Mouse (Mus musculus): ENCODE results near the gene Prm2. TPM values are rescaled to one million over a fixed set of nuclear protein-coding genes. Genes with fewer than 3 reads are reported as not detected.
A peak's percentile ranks its signal among the peaks of the same experiment; 100 is the strongest.

Gene Prm2
- total RNA-seq, 2 experiments from 2014 or later: not detected

DNA sequence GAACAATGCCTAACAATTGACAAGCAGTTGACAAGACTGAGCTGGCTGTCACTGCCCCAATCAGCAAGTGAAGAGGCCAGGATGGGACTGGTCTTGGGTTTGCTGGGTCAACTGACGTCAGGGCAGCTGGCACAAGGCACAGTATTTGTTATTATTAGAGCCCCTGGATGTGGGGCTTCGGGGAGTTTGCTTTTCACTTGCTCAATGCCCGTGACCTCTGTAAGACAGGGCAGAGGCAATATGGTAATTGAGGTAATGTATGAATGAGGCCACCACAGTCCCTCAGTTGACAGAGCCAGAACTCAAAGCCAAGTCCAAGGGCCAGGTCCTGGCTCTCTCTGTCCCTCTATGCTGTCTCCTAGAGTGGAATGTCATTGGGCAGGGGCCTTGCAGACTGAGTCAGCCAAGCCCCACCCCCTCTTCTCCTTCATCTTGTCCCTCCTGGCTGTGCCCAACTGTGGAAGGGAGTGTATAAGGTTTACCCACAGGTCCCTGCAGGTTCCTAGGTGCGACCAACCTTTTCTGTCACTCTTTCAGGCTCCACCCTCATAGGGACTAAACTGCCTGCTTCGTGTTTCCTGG, 18.3 kb downstream of the Prm2 start:
- no peak for DNase-seq (ENCODE audit: low spot score in 2 of 2)

DNA sequence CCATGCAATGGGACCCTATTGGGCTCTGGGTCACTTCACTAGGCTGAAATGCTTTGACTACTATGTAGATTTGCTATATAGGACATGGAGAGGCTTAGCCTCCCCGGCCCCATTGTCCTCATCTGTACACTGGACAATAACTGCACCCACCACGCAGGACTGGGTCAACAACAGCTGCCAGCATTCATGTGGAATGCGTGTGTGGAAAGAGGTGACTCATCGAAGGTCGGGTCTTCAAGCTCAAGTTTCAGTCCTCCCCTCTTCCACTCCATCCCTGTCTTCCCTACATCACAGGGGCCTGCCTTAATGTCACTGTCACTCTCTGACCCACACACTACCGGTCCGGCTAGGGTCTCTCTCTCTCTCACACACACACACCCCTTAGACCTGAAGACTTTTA, 19.6 kb downstream of the Prm2 start:
- no peak for DNase-seq (ENCODE audit: low spot score in 2 of 2)

DNA sequence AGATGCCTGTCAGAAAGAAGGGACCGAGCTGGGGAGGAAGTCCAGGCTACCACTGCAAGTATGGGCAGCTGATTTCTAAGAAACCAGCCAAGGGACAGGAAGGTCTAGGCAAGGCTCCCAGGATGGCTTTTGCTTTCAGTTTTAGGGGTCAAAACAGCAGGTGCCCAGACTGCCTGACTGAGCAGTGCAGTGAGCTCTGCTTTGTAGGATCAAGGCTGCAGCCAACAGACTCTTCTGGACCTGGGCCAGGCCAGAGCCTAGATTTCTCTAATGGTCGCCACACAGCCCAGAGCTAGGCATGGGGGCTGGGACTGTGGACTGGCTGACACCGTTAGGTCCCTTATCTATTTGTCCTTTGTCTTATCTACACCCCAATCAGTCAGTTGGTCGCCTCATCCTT, 21.2 kb downstream of the Prm2 start:
- DNase-seq (ENCODE audit: low spot score in 2 of 2): no peak

DNA sequence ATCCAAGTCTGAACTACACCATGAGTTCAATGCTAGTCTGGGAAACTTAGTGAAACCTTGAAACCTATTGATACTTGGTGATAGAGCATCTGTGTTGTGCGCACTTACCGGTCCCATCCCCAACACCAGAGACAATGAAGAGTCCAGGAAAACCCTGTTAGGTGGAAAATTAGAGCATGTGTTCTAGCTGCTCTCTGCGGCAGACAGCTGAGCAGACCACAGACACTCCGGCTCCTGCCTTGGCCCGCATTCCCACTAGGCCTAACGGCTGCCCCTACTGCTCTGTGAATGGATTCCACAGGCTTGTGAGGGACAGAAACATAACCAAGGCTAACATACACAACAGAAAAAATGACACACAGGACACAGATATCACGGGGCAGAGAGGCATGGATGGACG, 22.4 kb downstream of the Prm2 start:
- no peak for DNase-seq (ENCODE audit: low spot score in 2 of 2)

DNA sequence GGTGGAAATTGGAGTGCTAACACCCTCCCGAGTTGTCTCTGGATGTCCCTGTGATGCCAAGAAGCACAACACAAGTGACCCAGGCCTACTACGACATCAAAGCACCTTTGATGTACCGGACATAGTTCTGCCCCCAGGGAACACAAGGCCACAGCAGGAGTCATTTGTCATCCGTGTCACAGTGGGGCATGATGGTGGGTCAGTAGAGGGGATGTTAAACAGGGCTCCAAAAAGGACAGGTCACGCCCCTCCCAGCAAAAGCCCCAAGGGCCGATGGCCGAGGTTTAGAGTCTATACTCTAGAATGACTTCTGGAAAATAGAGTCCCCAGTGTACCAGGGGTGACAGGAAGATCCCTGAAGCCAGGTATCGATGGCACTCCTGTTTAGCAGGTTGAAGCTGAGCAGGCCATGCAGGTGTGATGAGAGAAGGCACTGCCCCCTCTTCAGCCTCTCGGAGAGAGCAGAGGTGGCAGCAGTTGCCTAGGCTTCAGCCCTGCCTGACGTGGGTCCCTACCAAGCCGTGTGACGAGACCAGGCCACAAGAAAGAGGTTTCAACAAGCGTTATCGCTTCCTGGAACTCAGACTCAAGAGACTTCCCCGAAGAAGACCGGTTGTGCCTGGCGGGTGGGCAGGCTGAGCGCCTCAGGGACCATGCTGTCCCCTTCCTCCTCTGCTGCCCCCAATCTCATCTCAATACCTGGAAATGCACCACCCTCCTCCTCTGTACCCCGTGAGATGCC, 24.0 kb downstream of the Prm2 start:
- no peak for DNase-seq (ENCODE audit: low spot score in 2 of 2)

DNA sequence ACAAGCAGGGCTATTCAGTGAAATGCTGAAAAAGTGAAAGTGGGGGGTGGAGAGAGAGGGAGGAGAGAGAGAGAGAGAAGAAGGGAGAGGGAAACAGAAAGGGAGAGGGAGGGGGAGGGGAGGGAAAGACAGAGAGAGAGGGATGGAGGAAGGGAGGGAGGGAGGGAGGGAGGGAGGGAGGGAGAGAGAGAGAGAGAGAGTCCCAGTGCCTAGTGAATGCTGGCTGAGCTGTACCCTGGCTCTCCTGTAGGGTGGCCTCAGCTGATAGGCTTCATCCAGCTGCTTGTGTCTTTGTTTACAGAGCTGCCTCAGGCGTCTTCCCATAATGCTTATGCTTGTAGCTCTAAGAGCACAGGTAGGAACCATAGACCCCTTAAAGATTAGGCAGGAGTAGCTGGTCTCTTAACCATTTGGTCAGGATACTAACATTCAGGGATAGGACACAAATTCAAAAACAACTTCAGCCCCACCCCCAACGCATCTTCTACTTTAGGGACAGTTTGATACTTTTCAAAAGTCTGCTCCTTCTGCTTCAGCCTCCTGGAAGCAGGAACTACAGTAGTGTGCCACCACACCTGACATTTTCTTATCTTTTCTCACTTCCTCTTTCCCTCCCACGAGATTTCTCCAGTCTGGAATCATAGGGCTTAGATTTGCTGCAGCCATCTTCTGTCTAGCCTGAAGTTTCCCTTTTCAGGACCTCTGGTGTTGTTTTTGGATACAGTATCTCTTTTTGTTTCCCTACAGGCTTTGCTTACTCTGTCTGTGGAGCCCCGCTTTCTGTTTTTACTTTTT, 25.2 kb downstream of the Prm2 start:
- no peak for DNase-seq (ENCODE audit: low spot score in 2 of 2)

DNA sequence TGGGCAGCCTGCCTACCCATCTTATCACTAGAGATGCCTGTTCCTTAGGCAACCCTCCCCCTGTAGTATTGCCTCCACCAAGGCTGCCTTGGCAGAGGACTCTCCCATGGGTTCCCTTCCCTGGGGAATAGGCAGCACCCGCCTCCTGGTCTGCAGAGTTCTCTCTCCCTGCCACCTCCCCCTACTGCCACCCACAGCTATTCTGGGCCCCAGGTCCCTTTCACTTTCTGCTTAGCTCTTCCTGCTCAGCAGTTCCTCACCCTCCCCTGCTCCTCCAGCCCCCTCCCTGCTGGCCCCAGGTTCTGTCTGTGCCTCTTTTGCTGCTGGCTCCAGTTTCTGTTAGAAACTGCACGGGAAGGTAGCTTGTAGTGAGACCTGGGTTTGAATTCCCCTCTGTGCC, 26.3 kb downstream of the Prm2 start:
- no peak for DNase-seq (ENCODE audit: low spot score in 2 of 2)

DNA sequence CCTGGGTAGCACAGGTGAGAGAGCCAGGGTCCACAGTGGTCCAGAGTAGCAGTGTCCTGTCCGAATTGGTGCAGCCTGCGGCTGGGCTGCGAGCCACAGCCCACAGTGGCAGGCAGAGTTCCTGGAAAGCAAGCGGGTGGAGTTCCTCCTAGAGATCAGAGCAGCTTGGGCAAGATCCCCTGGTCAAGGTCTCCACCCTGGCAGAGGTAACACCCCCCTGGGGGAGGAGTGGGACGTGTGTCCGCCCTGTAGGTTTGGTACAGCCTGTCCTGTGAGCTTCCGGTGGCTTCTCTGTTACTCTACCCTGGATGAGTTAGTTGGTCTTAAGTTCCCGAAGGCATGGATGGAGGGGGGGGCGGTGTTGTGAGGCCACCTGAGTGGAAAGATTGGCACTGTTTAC, 27.1 kb downstream of the Prm2 start:
- DNase-seq (ENCODE audit: low spot score in 2 of 2): no peak

DNA sequence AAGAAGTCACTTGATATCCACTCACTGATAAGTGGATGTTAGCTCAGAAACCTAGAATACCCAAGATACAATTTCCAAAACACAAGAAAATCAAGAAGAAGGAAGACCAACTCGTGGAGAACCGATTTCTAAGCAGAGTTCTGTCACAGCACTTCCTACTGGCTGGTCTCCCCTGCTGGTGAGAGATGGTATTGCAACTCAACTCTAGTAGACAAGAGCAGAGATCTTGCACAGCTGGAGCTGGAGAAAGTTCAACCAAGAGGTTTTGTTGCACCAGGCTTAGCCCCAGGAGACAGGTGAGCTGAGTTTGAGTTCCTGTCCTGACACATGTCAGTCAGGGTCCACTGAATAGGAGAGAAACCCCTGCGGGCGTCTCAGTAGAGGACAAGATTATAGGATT, 28.8 kb downstream of the Prm2 start:
- DNase-seq (ENCODE audit: low spot score in 2 of 2): peak; percentile 67 to 70

DNA sequence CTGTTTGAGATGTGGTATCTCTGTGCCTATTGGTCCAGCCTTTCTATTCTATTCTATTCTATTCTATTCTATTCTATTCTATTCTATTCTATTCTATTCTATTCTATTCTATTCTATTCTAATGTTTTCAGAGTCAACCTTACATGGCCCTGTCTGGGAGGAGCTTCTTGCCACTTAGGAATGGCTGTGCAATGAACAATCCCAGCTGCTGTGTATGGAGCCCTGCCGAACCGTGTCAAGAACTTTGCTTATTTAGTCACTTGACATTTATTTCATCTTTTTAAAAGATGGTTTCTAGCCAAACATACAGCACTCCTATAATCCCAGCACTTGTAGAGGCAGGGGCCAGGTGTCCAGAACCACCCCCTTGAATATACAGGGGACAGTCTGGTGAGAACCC, 31.6 kb downstream of the Prm2 start:
- no peak for DNase-seq (ENCODE audit: low spot score in 2 of 2)

DNA sequence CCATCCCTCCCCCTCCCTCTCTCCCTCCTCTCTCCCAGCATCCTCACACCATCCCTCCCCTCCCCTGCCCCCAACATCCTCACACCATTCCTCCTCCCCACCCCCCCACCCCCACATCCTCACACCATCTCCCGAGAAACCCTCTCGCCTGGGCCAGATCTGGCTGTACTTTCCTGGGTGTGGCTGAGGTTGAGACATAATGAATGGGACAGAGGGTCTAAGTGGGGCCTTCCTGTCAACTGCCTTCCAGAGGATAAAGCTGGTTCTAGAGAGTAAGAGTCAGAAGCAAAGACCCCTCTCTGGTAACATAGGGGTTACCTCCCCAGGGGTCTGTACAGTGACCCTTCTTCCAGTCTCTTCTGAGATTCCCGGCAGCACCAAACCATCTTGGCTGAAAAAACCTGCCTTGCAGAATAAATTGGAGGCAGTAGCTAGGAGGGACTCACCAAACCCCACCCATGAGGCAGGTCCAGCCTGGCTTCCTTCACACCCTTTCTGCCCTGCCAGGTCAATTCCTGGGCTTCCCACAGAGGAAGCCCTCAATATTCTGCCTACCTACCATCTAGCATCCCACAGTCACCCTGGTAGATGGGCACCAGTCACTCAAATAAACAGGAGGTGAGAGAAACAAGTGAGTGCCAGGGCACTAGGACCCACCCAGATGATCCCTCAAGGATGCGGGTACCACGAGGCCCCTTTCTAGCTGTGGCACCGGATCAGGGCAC, 32.2 kb downstream of the Prm2 start:
- DNase-seq (ENCODE audit: low spot score in 2 of 2): no peak

DNA sequence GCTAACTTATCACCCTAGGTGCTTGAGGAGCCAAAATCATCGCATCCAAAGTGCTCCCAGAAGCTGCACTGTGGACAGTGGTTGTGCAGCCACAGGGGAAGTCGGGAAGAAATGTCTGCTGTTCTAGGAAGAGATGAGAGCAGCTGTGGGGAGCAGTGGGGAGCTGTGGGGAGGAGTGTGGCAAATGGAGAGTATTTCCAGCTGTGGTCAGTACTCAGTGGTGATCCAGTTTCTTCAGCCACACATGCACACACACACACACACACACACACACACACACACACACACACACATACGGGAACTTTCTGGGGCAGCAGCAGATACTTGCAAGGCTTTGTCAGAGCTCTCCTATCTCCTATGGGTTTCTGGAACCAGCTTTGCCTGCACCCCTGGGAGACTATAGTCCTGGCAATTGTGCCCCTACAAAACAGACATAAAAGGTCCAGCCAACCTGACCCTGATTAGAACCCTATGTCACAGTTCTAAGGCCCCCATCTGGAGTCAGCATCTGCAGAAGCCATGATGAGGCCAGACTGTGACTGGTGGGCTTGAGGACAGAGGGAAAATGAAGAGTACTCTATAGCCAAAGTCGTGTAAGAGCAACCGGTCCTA, 33.3 kb downstream of the Prm2 start:
- no peak for DNase-seq (ENCODE audit: low spot score in 2 of 2)

DNA sequence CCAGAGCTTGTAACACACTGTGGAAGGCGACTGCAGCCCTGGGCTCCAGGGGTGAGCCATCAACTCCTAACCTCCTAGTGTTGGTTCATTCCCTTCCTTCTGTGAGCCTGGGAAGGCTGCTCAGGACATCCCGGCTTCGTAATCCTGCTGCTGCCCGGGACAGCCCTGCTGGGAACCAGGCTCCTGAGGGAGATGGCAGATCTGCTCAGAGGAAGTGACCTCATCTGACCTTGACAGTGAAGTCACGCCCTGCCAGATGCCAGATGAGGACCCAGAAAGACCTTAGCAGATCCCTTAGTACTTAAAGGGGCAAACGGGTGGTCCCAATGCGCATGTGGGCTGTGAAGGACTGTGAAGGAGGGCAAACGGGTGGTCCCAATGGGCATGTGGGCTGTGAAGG, 34.8 kb downstream of the Prm2 start:
- no peak for DNase-seq (ENCODE audit: low spot score in 2 of 2)

DNA sequence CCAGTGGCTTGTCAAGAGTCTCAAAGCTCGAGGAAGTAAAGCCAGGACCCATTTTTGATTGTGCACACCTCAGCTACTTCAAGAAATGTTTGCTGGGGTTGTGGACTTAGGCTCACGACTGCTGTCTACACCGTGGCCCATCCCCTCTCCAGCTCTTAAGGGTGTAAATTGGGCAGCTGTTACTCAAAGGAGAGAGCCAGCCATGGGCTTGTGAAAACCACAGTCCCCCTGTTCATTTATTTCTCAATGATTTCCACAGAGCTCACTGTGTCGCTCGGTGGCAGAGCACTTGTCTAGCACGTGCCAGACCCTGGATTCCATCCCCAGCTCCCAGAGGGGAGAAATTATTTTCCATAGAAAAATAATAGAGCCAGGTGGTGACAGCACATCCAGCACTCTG, 39.8 kb downstream of the Prm2 start:
- DNase-seq (ENCODE audit: low spot score in 2 of 2): no peak

DNA sequence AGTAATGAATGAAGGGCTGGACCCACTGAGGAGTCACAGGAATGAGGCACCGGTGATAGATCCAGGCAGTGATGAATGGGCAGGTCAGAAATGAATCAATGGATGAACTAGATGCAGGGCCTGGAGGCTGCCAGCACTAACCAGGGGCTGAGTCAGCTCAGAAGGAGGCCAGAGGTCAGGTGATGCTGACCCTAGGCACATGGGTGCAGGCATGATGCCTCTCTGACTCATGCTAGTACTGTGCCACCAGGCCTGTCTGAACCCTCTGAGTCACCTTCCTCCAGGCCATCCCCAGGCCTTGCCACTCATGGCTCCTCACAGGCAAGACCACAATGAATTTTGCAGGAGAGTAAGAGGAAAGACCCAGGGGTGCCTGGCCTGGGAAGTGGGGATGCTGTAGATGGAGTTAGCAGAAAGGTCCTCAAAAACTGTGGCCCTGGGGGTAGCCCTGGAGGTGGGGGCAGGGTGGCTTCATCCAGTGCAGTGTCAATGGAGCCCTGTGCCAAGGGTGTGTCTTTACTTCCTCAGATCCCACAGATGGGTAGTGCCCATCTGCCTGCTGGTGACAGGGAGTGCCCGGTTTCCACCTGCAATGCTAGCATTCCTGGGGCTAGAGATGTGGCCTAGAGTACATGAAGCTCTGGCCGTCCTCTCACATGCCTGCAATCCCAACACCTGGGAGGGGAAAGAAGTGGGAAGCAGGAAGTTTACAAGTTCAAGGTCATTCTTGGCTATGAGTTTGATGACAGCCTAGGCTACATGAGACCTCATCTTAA, 41.2 kb downstream of the Prm2 start:
- no peak for DNase-seq (ENCODE audit: low spot score in 2 of 2)

DNA sequence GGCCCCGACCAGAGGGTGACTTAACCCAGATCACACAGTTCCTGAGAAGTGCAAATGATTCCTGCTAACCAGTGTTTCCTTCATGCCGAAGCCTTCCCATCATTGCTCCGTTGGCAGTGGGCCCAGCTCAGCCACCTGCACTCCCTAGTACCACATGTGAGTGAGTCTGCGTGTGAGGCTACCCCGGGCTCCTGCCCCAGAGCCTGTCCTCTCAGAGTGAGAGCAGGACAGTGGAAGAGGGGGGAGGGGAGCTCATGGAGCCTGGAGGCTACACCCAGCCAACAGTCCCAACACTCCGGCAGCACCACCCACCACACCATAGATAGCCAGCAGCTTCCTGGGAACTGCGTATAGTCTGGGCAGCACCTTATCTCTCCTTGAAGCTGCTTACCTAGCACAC, 46.1 kb downstream of the Prm2 start:
- peak; percentile 48 to 60 for DNase-seq (ENCODE audit: low spot score in 2 of 2)

DNA sequence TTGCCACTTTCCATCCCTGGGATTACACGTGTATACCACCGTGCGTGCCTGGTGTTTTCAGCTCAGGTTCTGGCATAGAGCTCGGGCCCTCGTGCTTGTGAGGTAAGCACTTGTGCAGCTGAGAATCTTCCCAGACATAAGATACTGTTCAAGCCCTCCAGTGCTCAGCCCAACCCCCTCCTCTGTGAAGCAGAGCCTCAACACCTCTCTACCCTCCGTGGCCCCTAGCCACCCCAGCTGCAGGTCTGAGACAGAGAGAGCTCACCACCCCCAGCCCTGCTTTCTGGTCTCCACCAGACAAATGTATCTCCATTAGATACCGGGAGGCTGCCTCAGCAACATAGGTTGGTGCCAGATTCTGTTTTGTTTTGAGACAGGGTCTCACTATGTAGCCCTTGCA, 46.7 kb downstream of the Prm2 start:
- peak in 1 of 2 experiments; percentile 21 for DNase-seq (ENCODE audit: low spot score in 2 of 2)
